Mouse (Mus musculus) hindbrain, embryonic 15.5 days (tissue): ENCODE measurements around the gene Atg16l2. TPM values are rescaled to one million over a fixed set of nuclear protein-coding genes. Genes with fewer than 3 reads are reported as not detected.
A peak's percentile ranks its signal among the peaks of the same experiment; 100 is the strongest.

Experiments
- ATAC-seq: fragments of 200-750 bp; cut with Nextera tagmentation; 2 replicates; pipeline ENCODE4 v1.8.0; 2017; ENCODE audit warnings: low read depth, moderate number of reproducible peaks, moderate TSS enrichment; ENCODE audit not compliant: low FRiP score
- H3K27ac ChIP-seq: fragments of 300-500 bp; sonication (generic); replicated peaks from 2 replicates; pipeline ENCODE4 v1.5.1; 2015; ENCODE audit warnings: mild to moderate bottlenecking, inconsistent platforms
- H3K27me3 ChIP-seq: fragments of 300-500 bp; sonication (generic); 2 replicates; pipeline ENCODE4 v1.6.1; 2015; ENCODE audit warnings: control low read depth, inconsistent platforms
- H3K36me3 ChIP-seq: fragments of 300-500 bp; sonication (generic); 2 replicates; pipeline ENCODE4 v1.6.1; 2015; ENCODE audit warnings: control low read depth, inconsistent platforms
- H3K4me1 ChIP-seq: fragments of 300-500 bp; sonication (generic); replicated peaks from 2 replicates; pipeline ENCODE4 v1.6.1; 2015; ENCODE audit warnings: control low read depth, inconsistent platforms
- H3K4me2 ChIP-seq: fragments of 300-500 bp; sonication (generic); 2 replicates; pipeline ENCODE4 v1.6.1; 2015; ENCODE audit warnings: moderate library complexity, mild to moderate bottlenecking, inconsistent platforms
- H3K4me3 ChIP-seq: fragments of 300-500 bp; sonication (generic); 2 replicates; pipeline ENCODE4 v1.5.1; 2015; ENCODE audit warnings: mild to moderate bottlenecking, inconsistent platforms
- H3K9ac ChIP-seq: fragments of 300-500 bp; sonication (generic); 2 replicates; pipeline ENCODE4 v1.6.1; 2015; ENCODE audit warnings: inconsistent platforms
- H3K9me3 ChIP-seq: fragments of 300-500 bp; sonication (generic); 2 replicates; pipeline ENCODE4 v1.6.1; 2016; ENCODE audit warnings: control low read depth, inconsistent platforms
- WGBS: fragments of 180-500 bp; shearing (Covaris S2); methylation state at CpG from one replicate; pipeline ENCODE4 v1.1.7; 2015; 5-methylcytosine and 5-hydroxymethylcytosine counted together
- polyA plus RNA-seq: library from polyadenylated mRNA; unstranded; fragments of >200 nt; fragmentation: Nextera tagmentation; extraction: Ambion mirVana; gene quantifications from 2 replicates; pipeline ENCODE4 v1.2.1, GENCODE M21; 2015

Gene Atg16l2
- polyA plus RNA-seq, 1 experiment from 2014 or later, result 31.1 TPM

- ATAC-seq, result no peak
- no peak overlapping the region for H3K4me2 ChIP-seq
- H3K36me3 ChIP-seq, result no peaks in the 10 kb centered on the region
- no peak overlapping the region for H3K9ac ChIP-seq
- 93% methylated on average over 1 of the region's 1 CpGs for WGBS
- H3K4me3 ChIP-seq, result no peak overlapping the region
- no peak overlapping the region for H3K27ac ChIP-seq
- H3K27me3 ChIP-seq, result peaks cover 10% of the 10 kb centered on the region
- H3K4me1 ChIP-seq, result peaks cover 23% of the 10 kb centered on the region
- H3K9me3 ChIP-seq, result no peaks in the 10 kb centered on the region
These were observed 17.7 kb upstream of the Atg16l2 start for GRCm38 (mm10) chr7:101319796-101320195.

GRCm38 (mm10) chr7:101318848-101319247 is 16.8 kb upstream of the Atg16l2 start:
- no peak overlapping the region for H3K4me2 ChIP-seq
- H3K27me3 ChIP-seq, result peaks cover 10% of the 10 kb centered on the region
- no peak overlapping the region for H3K4me3 ChIP-seq
- 72% methylated on average over 4 of the region's 4 CpGs for WGBS
- H3K9ac ChIP-seq, result no peak overlapping the region
- H3K27ac ChIP-seq, result no peak overlapping the region
- peaks cover 23% of the 10 kb centered on the region for H3K4me1 ChIP-seq
- ATAC-seq, result no peak
- H3K36me3 ChIP-seq, result no peaks in the 10 kb centered on the region
- no peaks in the 10 kb centered on the region for H3K9me3 ChIP-seq

- Histone ChIP-seq H3K4me3 (no peak within 1 kb of the TSS), H3K9ac (no peak within 1 kb of the TSS), H3K4me1 (peaks cover 15% of the 10 kb centered on the region), H3K27me3 (peaks cover 7% of the 10 kb centered on the region), H3K9me3 (no peaks in the 10 kb centered on the region), H3K36me3 (no peaks in the 10 kb centered on the region), H3K27ac (no peak within 1 kb of the TSS), H3K4me2 (no peak within 1 kb of the TSS)
- 73% methylated on average over 3 of the region's 3 CpGs for WGBS
- ATAC-seq, result no peak
These were observed 15.0 kb upstream of the Atg16l2 start, which contains the start of gene Stard10 for GRCm38 (mm10) chr7:101317014-101317413. Gene Stard10, plus strand, starts transcription at chr7:101317086.

- H3K4me3 ChIP-seq, result no peak overlapping the region
- 67% methylated on average over 6 of the region's 6 CpGs for WGBS
- no peak overlapping the region for H3K9ac ChIP-seq
- no peak for ATAC-seq
- peaks cover 5% of the 10 kb centered on the region; the same call in 1 of the 2 replicates for H3K27me3 ChIP-seq
- H3K4me1 ChIP-seq, result peaks cover 11% of the 10 kb centered on the region
- no peaks in the 10 kb centered on the region for H3K36me3 ChIP-seq
- H3K4me2 ChIP-seq, result no peak overlapping the region
- H3K27ac ChIP-seq, result no peak overlapping the region
- H3K9me3 ChIP-seq, result no peaks in the 10 kb centered on the region
These were observed 14.5 kb upstream of the Atg16l2 start for GRCm38 (mm10) chr7:101316591-101317001.

- Histone ChIP-seq H3K4me1 (peaks cover 7% of the 10 kb centered on the region), H3K27me3 (peaks cover 5% of the 10 kb centered on the region; the same call in 1 of the 2 replicates), H3K36me3 (no peaks in the 10 kb centered on the region), H3K4me3 (no peak overlapping the region), H3K9me3 (no peaks in the 10 kb centered on the region), H3K27ac (no peak overlapping the region), H3K9ac (no peak overlapping the region), H3K4me2 (no peak overlapping the region)
- no peak for ATAC-seq
These were observed 13.6 kb upstream of the Atg16l2 start for GRCm38 (mm10) chr7:101315699-101316098.

- no peak overlapping the region for H3K4me2 ChIP-seq
- no peak for ATAC-seq
- WGBS, result 78% methylated on average over 5 of the region's 5 CpGs
- H3K36me3 ChIP-seq, result no peaks in the 10 kb centered on the region
- no peaks in the 10 kb centered on the region for H3K4me1 ChIP-seq
- H3K9me3 ChIP-seq, result no peaks in the 10 kb centered on the region
- peaks cover under 1% of the 10 kb centered on the region; the same call in 1 of the 2 replicates for H3K27me3 ChIP-seq
- H3K4me3 ChIP-seq, result no peak overlapping the region
- H3K9ac ChIP-seq, result no peak overlapping the region
- H3K27ac ChIP-seq, result no peak overlapping the region
These were observed 12.3 kb upstream of the Atg16l2 start for GRCm38 (mm10) chr7:101314396-101314795.

GRCm38 (mm10) chr7:101313033-101313432 is 11.0 kb upstream of the Atg16l2 start:
- H3K4me3 ChIP-seq, result no peak overlapping the region
- H3K9me3 ChIP-seq, result no peaks in the 10 kb centered on the region
- no peak overlapping the region for H3K4me2 ChIP-seq
- no peak for ATAC-seq
- H3K9ac ChIP-seq, result no peak overlapping the region
- H3K27me3 ChIP-seq, result no peaks in the 10 kb centered on the region
- H3K4me1 ChIP-seq, result no peaks in the 10 kb centered on the region
- WGBS, result 74% methylated on average over 3 of the region's 3 CpGs
- no peak overlapping the region for H3K27ac ChIP-seq
- no peaks in the 10 kb centered on the region for H3K36me3 ChIP-seq

GRCm38 (mm10) chr7:101311061-101311460 is 9.0 kb upstream of the Atg16l2 start:
- no peak for ATAC-seq
- H3K27ac ChIP-seq, result peak overlapping the region; percentile 89
- 33% methylated on average over 2 of the region's 2 CpGs for WGBS
- peak overlapping the region; percentile 59 for H3K4me3 ChIP-seq
- peak overlapping the region; percentile 59 for H3K4me2 ChIP-seq
- H3K36me3 ChIP-seq, result no peaks in the 10 kb centered on the region
- peak overlapping the region; percentile 55; the same call in 1 of the 2 replicates for H3K9ac ChIP-seq
- H3K4me1 ChIP-seq, result no peaks in the 10 kb centered on the region
- no peaks in the 10 kb centered on the region for H3K9me3 ChIP-seq
- H3K27me3 ChIP-seq, result no peaks in the 10 kb centered on the region

- Histone ChIP-seq H3K4me2 (peak overlapping the region; percentile 59), H3K4me1 (no peaks in the 10 kb centered on the region), H3K4me3 (peak overlapping the region; percentile 59), H3K9me3 (no peaks in the 10 kb centered on the region), H3K27ac (peak overlapping the region; percentile 89), H3K9ac (peak overlapping the region; percentile 55), H3K27me3 (no peaks in the 10 kb centered on the region), H3K36me3 (no peaks in the 10 kb centered on the region)
- ATAC-seq, result peak; percentile 94
- WGBS, result under 1% methylated on average over 43 of the region's 43 CpGs
These were observed 8.4 kb upstream of the Atg16l2 start for GRCm38 (mm10) chr7:101310327-101311028.

- WGBS, result 34% methylated on average over 5 of the region's 5 CpGs
- no peak for ATAC-seq
- Histone ChIP-seq H3K27ac (peak overlapping the region; percentile 89), H3K9ac (peak overlapping the region; percentile 55; the same call in 1 of the 2 replicates), H3K36me3 (no peaks in the 10 kb centered on the region), H3K27me3 (no peaks in the 10 kb centered on the region), H3K4me2 (peak overlapping the region; percentile 59), H3K4me3 (peak overlapping the region; percentile 59), H3K4me1 (no peaks in the 10 kb centered on the region), H3K9me3 (no peaks in the 10 kb centered on the region)
These were observed 7.9 kb upstream of the Atg16l2 start for GRCm38 (mm10) chr7:101309985-101310326.

- no peak overlapping the region for H3K27ac ChIP-seq
- WGBS, result 65% methylated on average over 2 of the region's 2 CpGs
- no peaks in the 10 kb centered on the region for H3K27me3 ChIP-seq
- H3K4me1 ChIP-seq, result peaks cover 7% of the 10 kb centered on the region
- no peaks in the 10 kb centered on the region for H3K9me3 ChIP-seq
- no peaks in the 10 kb centered on the region for H3K36me3 ChIP-seq
- H3K4me3 ChIP-seq, result no peak overlapping the region
- ATAC-seq, result no peak
- no peak overlapping the region for H3K9ac ChIP-seq
- no peak overlapping the region for H3K4me2 ChIP-seq
These were observed 4.8 kb upstream of the Atg16l2 start for GRCm38 (mm10) chr7:101306841-101307240.

GRCm38 (mm10) chr7:101302691-101303090 is 640 bp upstream of the Atg16l2 start:
- peak overlapping the region; percentile 46 for H3K9ac ChIP-seq
- peak overlapping the region; percentile 70 for H3K4me2 ChIP-seq
- peaks cover 20% of the 10 kb centered on the region for H3K4me1 ChIP-seq
- H3K4me3 ChIP-seq, result peak overlapping the region; percentile 60
- H3K27ac ChIP-seq, result peak overlapping the region; percentile 55
- H3K36me3 ChIP-seq, result no peaks in the 10 kb centered on the region
- H3K27me3 ChIP-seq, result peaks cover 13% of the 10 kb centered on the region
- 32% methylated on average over 7 of the region's 7 CpGs for WGBS
- no peak for ATAC-seq
- no peaks in the 10 kb centered on the region for H3K9me3 ChIP-seq
